Mouse (Mus musculus) lung, postnatal 0 days (tissue): Measurements from ENCODE around the gene Tubgcp4.

Source experiments
- CTCF ChIP-seq: IDR thresholded peaks from 2 replicates; pipeline ENCODE4 v1.5.1; 2016; ENCODE audit warnings: antibody characterized with exemption, mild to moderate bottlenecking
- EP300 ChIP-seq: IDR thresholded peaks from 2 replicates; pipeline ENCODE4 v1.6.1; 2016; ENCODE audit warnings: antibody characterized with exemption, mild to moderate bottlenecking, control low read depth

DNA sequence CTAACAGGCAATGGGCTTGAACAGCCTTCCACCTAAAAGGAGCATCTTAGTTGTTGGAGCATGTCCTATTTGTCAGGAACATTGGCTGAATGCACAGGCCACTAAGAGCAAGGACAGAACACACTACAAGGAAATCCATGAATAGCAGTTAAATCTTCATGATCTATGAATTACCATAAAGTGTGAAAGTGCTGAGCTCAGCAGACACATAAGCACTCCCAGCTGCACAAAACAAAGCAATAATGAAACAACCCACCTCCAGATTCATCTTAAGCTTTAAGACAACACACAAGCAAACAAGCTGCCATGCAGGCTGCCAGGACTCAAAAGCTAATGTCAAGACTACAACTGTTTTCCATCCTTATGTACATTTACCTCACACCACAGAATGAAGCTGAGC is 48.7 kb downstream of the Tubgcp4 start:
- TF ChIP-seq CTCF: no peak
- no peak for TF ChIP-seq EP300
